Mouse (Mus musculus): ENCODE results near the gene 2810006K23Rik. TPM values are rescaled to one million over a fixed set of nuclear protein-coding genes. Genes with fewer than 3 reads are reported as not detected.
A peak's percentile ranks its signal among the peaks of the same experiment; 100 is the strongest.

The 2810006K23Rik gene
- total RNA-seq, 2 experiments from 2014 or later = 2.3 to 3.1 TPM

DNA sequence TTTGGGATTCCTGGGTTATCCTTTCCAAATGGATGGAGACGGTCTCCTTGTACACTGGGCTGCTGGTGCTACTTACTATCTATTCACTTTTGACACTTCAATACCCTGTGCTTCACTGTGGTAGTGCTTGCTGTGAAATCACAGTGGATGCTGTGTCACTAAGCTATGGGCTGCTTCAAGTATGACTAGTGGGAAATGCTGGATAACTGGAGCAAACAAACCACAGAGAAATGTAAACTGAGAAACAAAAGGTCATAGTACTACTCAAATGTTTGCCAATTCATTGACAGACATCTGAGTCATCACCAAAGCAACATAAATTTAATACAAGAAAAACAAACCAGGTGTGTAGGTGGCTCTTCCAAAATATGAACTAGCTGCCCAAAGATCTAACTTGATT, 48.5 kb downstream of the 2810006K23Rik start:
- no peak for ATAC-seq (replicated peaks; ENCODE audit: low FRiP score, poor library complexity, severe bottlenecking)

DNA sequence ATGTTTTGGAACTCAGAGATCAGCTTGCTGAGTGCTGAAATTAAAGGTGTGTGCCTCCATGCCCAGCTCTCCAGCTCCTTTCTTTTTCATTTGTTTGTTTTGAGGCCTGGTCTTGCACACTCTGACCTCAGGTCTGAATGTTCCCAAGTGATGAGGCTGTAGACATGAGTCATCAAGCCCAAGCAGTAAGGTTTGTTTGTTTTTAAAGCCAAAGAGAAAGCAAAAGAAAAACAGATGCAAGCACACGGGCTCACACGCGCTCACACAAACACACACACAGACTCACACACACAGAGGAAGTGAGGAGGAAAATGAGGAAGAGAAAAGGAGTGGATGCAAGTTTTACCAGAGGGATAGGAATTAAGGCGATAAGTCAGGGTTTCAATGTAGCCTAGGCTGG, 49.3 kb downstream of the 2810006K23Rik start:
- no peak for ATAC-seq (replicated peaks; ENCODE audit: low FRiP score, poor library complexity, severe bottlenecking)

- ATAC-seq (replicated peaks; ENCODE audit: low FRiP score, poor library complexity, severe bottlenecking) = no peak
Measured at GRCm38 (mm10) chr5:124380121-124380520, 52.2 kb downstream of the 2810006K23Rik start.

DNA sequence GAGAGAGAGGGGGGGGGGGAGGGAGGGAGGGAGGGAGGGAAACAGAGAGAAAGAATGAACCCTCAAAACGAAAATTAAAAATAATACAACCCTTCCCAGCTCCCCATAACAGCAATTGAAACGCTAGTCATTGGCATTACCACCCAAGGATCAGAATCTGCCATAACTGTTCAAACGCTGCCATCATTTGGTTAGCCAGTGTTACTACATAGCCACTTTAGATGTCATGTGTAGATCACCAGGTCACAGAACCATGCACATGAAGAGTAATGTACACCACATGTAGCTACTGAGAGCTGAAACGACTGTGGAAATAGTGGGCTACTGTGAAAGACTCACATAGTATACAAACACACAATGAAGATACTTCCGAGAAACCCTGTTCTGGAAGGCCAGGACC, 60.0 kb downstream of the 2810006K23Rik start:
- peak; percentile 60; the same call in 1 of the 2 replicates for ATAC-seq (replicated peaks; ENCODE audit: low FRiP score, poor library complexity, severe bottlenecking)

Other genes with a start within 250 kb of the 2810006K23Rik start
- gene Abcb9, start 232.3 kb upstream of the 2810006K23Rik start, total RNA-seq (2015; ENCODE audit: low replicate concordance) = 13.8 and 15.5 TPM in 2 replicates
- 19.1 and 23.4 TPM in 2 replicates for gene Abcb9, start 232.3 kb upstream of the 2810006K23Rik start, total RNA-seq (2017; ENCODE audit: low replicate concordance)
- 4.8 and 6.9 TPM in 2 replicates for gene Ogfod2, start 215.8 kb upstream of the 2810006K23Rik start, total RNA-seq (2015; ENCODE audit: low replicate concordance)
- gene Ogfod2, start 215.8 kb upstream of the 2810006K23Rik start, total RNA-seq (2017; ENCODE audit: low replicate concordance) = 13.9 and 19.9 TPM in 2 replicates
- gene Arl6ip4, start 212.0 kb upstream of the 2810006K23Rik start, total RNA-seq (2015; ENCODE audit: low replicate concordance) = 18.4 and 22.9 TPM in 2 replicates
- gene Arl6ip4, start 212.0 kb upstream of the 2810006K23Rik start, total RNA-seq (2017; ENCODE audit: low replicate concordance) = 12.2 and 65.1 TPM in 2 replicates
- 0.42 and 1.9 TPM in 2 replicates for gene Pitpnm2, start 78.3 kb upstream of the 2810006K23Rik start, total RNA-seq (2015; ENCODE audit: low replicate concordance)
- gene Pitpnm2, start 78.3 kb upstream of the 2810006K23Rik start, total RNA-seq (2017; ENCODE audit: low replicate concordance) = 0.28 and 1.0 TPM in 2 replicates
- gene Mphosph9, start 117 bp upstream of the 2810006K23Rik start, total RNA-seq (2015; ENCODE audit: low replicate concordance) = 3.1 and 14.4 TPM in 2 replicates
- gene Mphosph9, start 117 bp upstream of the 2810006K23Rik start, total RNA-seq (2017; ENCODE audit: low replicate concordance) = 7.8 and 28.5 TPM in 2 replicates
- 46.4 and 55.1 TPM in 2 replicates for gene Cdk2ap1, start 35.0 kb downstream of the 2810006K23Rik start, total RNA-seq (2015; ENCODE audit: low replicate concordance)
- gene Cdk2ap1, start 35.0 kb downstream of the 2810006K23Rik start, total RNA-seq (2017; ENCODE audit: low replicate concordance) = 31.2 and 56.3 TPM in 2 replicates
- 23.4 and 29.4 TPM in 2 replicates for gene Sbno1, start 97.9 kb downstream of the 2810006K23Rik start, total RNA-seq (2015; ENCODE audit: low replicate concordance)
- 30.7 and 71.1 TPM in 2 replicates for gene Sbno1, start 97.9 kb downstream of the 2810006K23Rik start, total RNA-seq (2017; ENCODE audit: low replicate concordance)
- gene Kmt5a, start 111.8 kb downstream of the 2810006K23Rik start, total RNA-seq (2015; ENCODE audit: low replicate concordance) = 89.3 and 92.4 TPM in 2 replicates
- gene Kmt5a, start 111.8 kb downstream of the 2810006K23Rik start, total RNA-seq (2017; ENCODE audit: low replicate concordance) = 105 and 107 TPM in 2 replicates
- 9.4 and 19.0 TPM in 2 replicates for gene Rilpl2, start 150.3 kb downstream of the 2810006K23Rik start, total RNA-seq (2015; ENCODE audit: low replicate concordance)
- gene Rilpl2, start 150.3 kb downstream of the 2810006K23Rik start, total RNA-seq (2017; ENCODE audit: low replicate concordance) = 13.1 and 13.4 TPM in 2 replicates
- 3.8 TPM in 1 of 2 replicates, not detected in the other for gene Snrnp35, start 155.0 kb downstream of the 2810006K23Rik start, total RNA-seq (2015; ENCODE audit: low replicate concordance)
- gene Snrnp35, start 155.0 kb downstream of the 2810006K23Rik start, total RNA-seq (2017; ENCODE audit: low replicate concordance) = 6.0 and 6.8 TPM in 2 replicates
- gene Rilpl1, start 203.3 kb downstream of the 2810006K23Rik start, total RNA-seq (2015; ENCODE audit: low replicate concordance) = not detected in 2 replicates
- gene Rilpl1, start 203.3 kb downstream of the 2810006K23Rik start, total RNA-seq (2017; ENCODE audit: low replicate concordance) = 1.1 and 1.6 TPM in 2 replicates
- gene Tmed2, start 212.6 kb downstream of the 2810006K23Rik start, total RNA-seq (2015; ENCODE audit: low replicate concordance) = 187 and 211 TPM in 2 replicates
- gene Tmed2, start 212.6 kb downstream of the 2810006K23Rik start, total RNA-seq (2017; ENCODE audit: low replicate concordance) = 222 and 325 TPM in 2 replicates
- 0.38 and 2.9 TPM in 2 replicates for gene Ddx55, start 224.8 kb downstream of the 2810006K23Rik start, total RNA-seq (2015; ENCODE audit: low replicate concordance)
- gene Ddx55, start 224.8 kb downstream of the 2810006K23Rik start, total RNA-seq (2017; ENCODE audit: low replicate concordance) = 0.85 and 5.0 TPM in 2 replicates